Mouse (Mus musculus): Measurements from ENCODE around the gene Cyp1a2.
"Not testable (repeated sequence)": the region's sequence is repeated elsewhere in the genome, so short reads cannot be mapped to it uniquely, and the experiment has no call there.

The Cyp1a2 gene

GRCm38 (mm10) chr9:57683520-57683919 lies at the start of gene Cyp1a2:
Gene Cyp1a2 (minus strand): TSS chr9:57683703.
- DNase-seq (ENCODE audit: low spot score in 2 of 2) = no peak

- DNase-seq (ENCODE audit: low spot score in 2 of 2) = no peak
These were observed 44.8 kb upstream of the Cyp1a2 start for GRCm38 (mm10) chr9:57728312-57728711.

- DNase-seq (ENCODE audit: low spot score in 2 of 2) = no peak
These were observed 41.2 kb upstream of the Cyp1a2 start for GRCm38 (mm10) chr9:57724701-57725100.

DNA sequence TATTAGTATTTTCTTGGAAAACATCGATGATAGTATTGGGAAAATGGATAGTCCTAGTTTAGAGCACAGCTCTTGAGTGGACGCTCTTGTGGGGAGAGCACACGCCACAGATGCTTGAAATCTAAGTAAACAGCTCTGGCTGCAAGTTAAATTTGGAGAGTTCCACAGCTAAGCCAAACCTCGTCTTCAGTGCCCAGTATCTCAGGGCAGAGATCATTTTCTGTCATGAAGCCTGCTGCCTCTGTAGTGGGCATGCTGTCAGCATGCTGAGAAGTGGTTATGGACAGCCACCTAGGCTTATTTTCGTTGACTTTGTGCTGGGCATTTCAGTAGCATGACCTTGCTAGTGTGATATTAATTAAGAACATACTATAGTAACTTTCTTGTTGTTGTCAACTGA lies 40.3 kb upstream of the Cyp1a2 start:
- no peak for DNase-seq (ENCODE audit: low spot score in 2 of 2)

GRCm38 (mm10) chr9:57723315-57723715 lies 39.8 kb upstream of the Cyp1a2 start:
- peak in 1 of 2 experiments; percentile 84 for DNase-seq (ENCODE audit: low spot score in 2 of 2)

DNA sequence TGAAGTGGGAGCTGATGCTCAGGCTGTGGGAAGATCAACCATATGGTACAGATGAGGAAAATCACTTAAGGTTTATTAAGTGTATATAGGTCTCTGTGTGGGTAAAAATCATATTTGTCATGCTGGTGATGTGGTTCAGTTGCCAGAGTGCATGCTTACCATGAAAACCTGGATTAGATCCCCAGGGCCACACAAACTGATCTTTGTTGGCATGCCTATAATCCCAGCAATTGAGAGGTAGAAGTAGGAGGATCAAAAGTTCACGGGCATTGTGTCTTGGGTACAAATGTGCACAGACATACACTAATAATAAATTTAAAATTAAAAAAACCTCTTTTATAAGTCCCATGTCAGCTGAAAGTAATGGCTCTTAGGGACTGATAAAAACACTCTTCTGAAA lies 38.9 kb upstream of the Cyp1a2 start:
- DNase-seq (ENCODE audit: low spot score in 2 of 2) = no peak

DNA sequence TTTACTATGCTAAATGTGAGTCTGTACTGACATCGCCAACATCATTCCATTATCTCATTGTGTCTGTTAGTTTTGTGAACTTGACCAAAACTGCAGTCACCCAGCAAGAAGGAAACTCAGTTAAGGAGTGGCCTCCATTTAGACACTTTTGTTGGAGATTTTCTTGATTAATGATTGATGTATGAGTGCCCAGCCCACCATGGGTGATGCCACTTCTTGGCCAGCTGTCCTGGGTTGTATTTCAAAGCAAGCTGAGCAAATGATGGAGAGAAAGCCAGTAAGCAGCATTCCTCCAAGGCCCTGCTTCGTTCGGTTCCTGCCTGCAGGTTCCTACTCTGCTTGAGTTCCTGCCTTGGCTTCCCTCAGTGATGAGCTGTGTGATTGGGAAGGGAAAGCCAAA lies 37.2 kb upstream of the Cyp1a2 start:
- DNase-seq (ENCODE audit: low spot score in 2 of 2) = no peak

GRCm38 (mm10) chr9:57718408-57718807 lies 34.9 kb upstream of the Cyp1a2 start:
- DNase-seq (ENCODE audit: low spot score in 2 of 2) = no peak

DNA sequence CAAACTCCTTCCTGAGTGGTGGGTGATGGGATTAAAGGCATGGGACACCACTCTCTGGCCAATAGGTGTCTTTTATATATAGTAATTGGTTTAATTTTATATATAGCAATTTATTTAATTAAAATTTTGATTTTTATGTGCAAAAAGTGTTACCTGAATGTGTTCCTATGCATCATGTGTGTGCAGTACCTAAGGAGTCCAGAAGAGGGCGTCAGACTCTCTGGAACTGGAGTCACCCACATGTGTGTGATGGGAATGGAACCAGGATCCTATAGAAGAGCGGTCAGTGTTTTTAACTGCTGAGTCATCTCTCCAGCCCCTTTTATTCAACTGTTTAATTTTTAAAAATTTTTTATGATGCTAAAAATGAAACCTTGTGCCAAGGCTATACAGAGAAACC lies 28.7 kb upstream of the Cyp1a2 start:
- DNase-seq (ENCODE audit: low spot score in 2 of 2) = no peak

- not testable (repeated sequence) for DNase-seq (ENCODE audit: low spot score in 2 of 2)
These were observed 26.7 kb upstream of the Cyp1a2 start for GRCm38 (mm10) chr9:57710214-57710613.

- DNase-seq (ENCODE audit: low spot score in 2 of 2) = peak in 1 of 2 experiments; percentile 24
These were observed 25.3 kb upstream of the Cyp1a2 start for GRCm38 (mm10) chr9:57708720-57709274.

GRCm38 (mm10) chr9:57708068-57708719 lies 24.7 kb upstream of the Cyp1a2 start, which contains the start of gene Edc3:
Gene Edc3 (plus strand): TSS chr9:57708540.
- DNase-seq (ENCODE audit: low spot score in 2 of 2) = peak; percentile 91 to 92

DNA sequence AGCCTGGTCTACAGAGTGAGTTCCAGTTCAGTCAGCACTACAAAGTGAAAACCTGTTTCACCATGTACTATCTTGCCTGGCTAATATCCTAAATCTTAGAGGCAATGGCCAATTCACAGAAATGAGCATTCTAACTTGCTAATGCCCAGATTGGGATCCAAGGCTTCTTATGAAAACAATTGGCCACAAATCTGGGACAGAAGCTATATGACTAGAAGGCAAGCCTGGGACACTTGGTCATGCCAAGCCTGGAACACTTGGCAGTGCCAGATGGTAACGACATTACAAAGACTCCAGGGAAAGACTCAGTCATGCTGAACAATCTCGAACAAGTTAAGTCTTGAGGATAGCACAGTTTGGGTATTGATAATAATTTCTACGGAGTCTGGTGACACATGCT lies 23.0 kb upstream of the Cyp1a2 start:
- DNase-seq (ENCODE audit: low spot score in 2 of 2) = no peak

DNA sequence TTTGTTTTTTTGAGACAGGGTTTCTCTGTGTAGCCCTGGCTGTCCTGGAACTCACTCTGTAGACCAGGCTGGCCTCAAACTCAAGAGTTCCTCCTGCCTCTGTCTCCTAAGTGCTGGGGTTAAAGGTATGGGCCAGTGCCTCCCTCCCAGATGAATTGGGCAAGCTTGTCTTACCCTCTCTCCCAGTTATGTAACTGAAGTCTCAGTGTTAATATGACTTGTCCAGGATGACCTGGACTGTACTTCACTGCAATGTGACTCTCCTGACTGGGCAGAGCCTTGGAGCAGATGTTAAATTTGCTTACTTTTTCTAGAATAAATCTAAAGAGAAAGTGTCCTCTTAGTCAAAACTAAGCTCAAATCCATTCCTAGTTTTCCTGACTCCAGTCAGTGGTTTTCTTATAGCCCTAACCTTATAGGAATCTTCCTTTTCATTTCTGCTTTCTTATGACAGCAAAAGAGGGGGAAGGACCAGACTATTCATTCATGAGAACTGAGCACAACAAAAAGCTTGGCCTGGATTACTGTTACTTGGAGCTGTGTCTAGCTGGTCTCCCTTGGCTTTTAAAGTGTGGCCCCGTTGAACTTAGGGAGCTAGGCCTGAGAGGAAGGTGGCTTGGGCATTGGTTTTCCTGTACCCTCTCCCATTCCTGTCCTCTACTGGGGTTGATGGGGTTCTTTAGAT lies 15.1 kb upstream of the Cyp1a2 start:
- no peak for DNase-seq (ENCODE audit: low spot score in 2 of 2)

DNA sequence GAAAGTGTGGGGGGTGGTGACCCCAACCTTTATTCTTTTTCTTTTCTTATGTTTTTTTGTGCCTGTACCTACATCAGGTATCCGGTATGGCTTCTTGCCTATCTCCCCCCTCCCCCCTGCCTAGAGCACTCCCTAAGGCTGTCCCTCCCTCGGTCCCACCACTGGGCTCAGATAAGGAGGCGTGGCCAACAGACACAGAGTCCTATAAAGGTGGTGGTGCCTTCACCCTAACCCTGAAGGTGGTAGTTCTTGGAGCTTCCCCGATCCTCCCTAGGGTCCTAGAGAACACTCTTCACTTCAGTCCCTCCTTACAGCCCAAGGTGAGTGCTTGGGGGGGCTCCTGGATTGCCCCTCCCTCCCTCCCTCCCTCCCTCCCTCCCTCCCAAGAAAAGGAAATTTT lies 13.9 kb upstream of the Cyp1a2 start:
- no peak for DNase-seq (ENCODE audit: low spot score in 2 of 2)

DNA sequence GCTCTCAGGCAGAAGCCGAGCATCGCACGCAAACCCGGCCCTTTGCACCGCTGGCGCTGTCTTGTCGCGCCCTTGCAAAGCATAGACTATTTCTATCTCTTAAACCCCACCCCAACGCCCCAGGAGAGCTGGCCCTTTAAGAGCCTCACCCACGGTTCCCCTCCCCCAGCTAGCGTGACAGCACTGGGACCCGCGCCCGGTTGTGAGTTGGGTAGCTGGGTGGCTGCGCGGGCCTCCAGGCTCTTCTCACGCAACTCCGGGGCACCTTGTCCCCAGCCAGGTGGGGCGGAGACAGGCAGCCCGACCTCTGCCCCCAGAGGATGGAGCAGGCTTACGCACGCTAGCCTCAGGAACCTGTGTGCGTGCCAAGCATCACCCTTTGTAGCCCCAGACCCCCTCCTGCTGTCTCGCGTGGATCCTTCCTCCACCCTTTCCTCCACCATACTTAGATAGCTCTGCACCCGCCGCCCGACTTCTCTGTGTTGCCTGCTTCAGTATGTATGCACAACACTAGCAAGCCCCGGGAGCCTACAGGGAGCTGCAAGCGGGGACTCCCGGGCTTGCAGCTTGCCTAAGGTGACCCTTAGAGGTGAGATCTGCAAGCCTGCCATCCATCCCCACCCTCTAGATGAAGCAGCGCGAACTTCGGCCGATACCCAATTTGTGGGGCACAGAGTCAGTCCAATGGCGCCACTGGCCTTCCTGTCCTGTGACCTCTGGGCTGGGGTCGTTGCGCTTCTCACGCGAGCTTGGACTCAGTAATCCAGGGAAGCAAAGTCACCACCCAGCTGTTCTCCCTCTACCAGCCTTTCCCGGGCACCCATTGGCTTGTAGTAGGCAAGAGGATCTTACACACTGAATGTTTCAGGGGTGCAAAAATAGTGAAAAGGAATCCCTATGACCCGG lies 13.1 kb upstream of the Cyp1a2 start:
- peak; percentile 9 to 56 for DNase-seq (ENCODE audit: low spot score in 2 of 2)

- no peak for DNase-seq (ENCODE audit: low spot score in 2 of 2)
These were observed 10.6 kb upstream of the Cyp1a2 start for GRCm38 (mm10) chr9:57694108-57694507.

GRCm38 (mm10) chr9:57688606-57689005 lies 5.1 kb upstream of the Cyp1a2 start:
- no peak for DNase-seq (ENCODE audit: low spot score in 2 of 2)

GRCm38 (mm10) chr9:57688158-57688557 lies 4.7 kb upstream of the Cyp1a2 start:
- DNase-seq (ENCODE audit: low spot score in 2 of 2) = no peak

- no peak for DNase-seq (ENCODE audit: low spot score in 2 of 2)
These were observed 4.2 kb upstream of the Cyp1a2 start, which contains the start of gene Cyp1a1 for GRCm38 (mm10) chr9:57687751-57688150. Gene Cyp1a1 (plus strand): TSS chr9:57687928.

DNA sequence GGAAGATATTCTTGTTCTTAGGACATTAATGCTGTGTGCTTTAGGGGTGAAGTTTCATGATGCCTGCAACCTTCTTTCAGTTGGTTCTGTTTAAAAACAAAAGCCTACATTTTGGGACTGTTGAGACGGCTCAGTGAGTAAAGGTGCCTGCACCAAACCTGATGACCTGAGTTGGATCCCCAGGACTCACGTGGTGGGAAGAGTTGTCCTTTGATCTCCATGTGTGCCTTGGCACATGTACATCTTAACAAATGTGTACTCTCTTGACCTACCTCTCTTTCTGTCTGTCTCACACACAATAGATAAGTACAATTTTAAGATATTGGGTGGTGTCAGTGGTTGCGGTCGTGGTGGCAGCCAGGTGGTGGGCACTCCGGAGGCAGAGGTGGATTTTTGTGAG lies 2.5 kb upstream of the Cyp1a2 start:
- DNase-seq (ENCODE audit: low spot score in 2 of 2) = no peak

GRCm38 (mm10) chr9:57681411-57681810 lies 2.1 kb downstream of the Cyp1a2 start:
- DNase-seq (ENCODE audit: low spot score in 2 of 2) = no peak

Data from urinary bladder, postnatal 36 days (tissue).